Mouse (Mus musculus): ENCODE data around the gene Cavin4. TPM values are rescaled to one million over a fixed set of nuclear protein-coding genes. Genes with fewer than 3 reads are reported as not detected.

The Cavin4 gene
- 0.38 TPM in 1 of 2 replicates, not detected in the other for polyA plus RNA-seq (2012; rRNA removed)

- DNase-seq, result no peak
- Histone ChIP-seq H3K27ac (ENCODE audit: insufficient read depth, low read depth, low read length) (no peak within 1 kb of the TSS), H3K4me3 (ENCODE audit: insufficient read depth, low read depth, low read length) (no peak within 1 kb of the TSS), H3K36me3 (ENCODE audit: control insufficient read depth, insufficient read depth, low read length) (no peaks in the 10 kb centered on the region), H3K27me3 (replicated peaks; ENCODE audit: control insufficient read depth, insufficient read depth, low read length) (no peaks in the 10 kb centered on the region), H3K4me1 (ENCODE audit: control insufficient read depth, insufficient read depth, low read length) (no peaks in the 10 kb centered on the region)
- no peak for TF ChIP-seq POLR2A (IDR thresholded peaks at IDR 0.05; ENCODE audit: low read depth, low read length)
- no peak for TF ChIP-seq CTCF (conservative IDR thresholded peaks at IDR 0.05; ENCODE audit: insufficient read depth, insufficient read length, low read depth, low read length)
- WGBS, result 86% methylated on average over 10 of the region's 10 CpGs
Measured at GRCm38 (mm10) chr4:48663271-48663670, at the start of gene Cavin4. Gene Cavin4 (plus strand): TSS chr4:48663514.

- Histone ChIP-seq H3K4me3 (ENCODE audit: insufficient read depth, low read depth, low read length) (no peak overlapping the region), H3K27me3 (replicated peaks; ENCODE audit: control insufficient read depth, insufficient read depth, low read length) (no peaks in the 10 kb centered on the region), H3K4me1 (ENCODE audit: control insufficient read depth, insufficient read depth, low read length) (no peaks in the 10 kb centered on the region), H3K36me3 (ENCODE audit: control insufficient read depth, insufficient read depth, low read length) (no peaks in the 10 kb centered on the region), H3K27ac (ENCODE audit: insufficient read depth, low read depth, low read length) (no peak overlapping the region)
- TF ChIP-seq CTCF (conservative IDR thresholded peaks at IDR 0.05; ENCODE audit: insufficient read depth, insufficient read length, low read depth, low read length) (no peak), POLR2A (IDR thresholded peaks at IDR 0.05; ENCODE audit: low read depth, low read length) (no peak)
- 93% methylated on average over 4 of the region's 4 CpGs for WGBS
- no peak for DNase-seq
Measured at GRCm38 (mm10) chr4:48615483-48615882, 47.8 kb upstream of the Cavin4 start.

- H3K36me3 ChIP-seq (ENCODE audit: control insufficient read depth, insufficient read depth, low read length), result no peaks in the 10 kb centered on the region
- WGBS, result 96% methylated on average over 15 of the region's 15 CpGs
- TF ChIP-seq POLR2A (IDR thresholded peaks at IDR 0.05; ENCODE audit: low read depth, low read length) (no peak), CTCF (conservative IDR thresholded peaks at IDR 0.05; ENCODE audit: insufficient read depth, insufficient read length, low read depth, low read length) (no peak)
Measured at GRCm38 (mm10) chr4:48617201-48617600, 46.1 kb upstream of the Cavin4 start.

DNA sequence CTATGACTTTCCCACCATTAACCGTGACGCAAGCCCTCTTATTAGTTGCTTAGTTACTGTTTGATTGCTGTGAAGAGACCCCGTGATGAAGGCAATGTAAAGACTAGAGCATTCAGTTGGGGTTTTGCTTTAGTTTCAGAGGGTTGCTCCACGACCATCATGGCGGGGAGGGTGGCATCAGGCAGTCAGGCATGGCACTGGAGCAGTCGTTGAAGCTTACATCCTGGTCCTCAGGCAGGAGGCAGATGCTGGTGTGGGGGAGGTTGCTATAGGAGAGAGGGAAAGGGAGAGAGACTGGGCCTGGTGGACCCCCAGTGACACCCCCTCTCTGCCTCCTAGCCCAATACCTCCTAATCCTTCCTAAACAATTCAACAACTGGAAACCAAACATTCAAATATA is 43.2 kb upstream of the Cavin4 start:
- Histone ChIP-seq H3K27me3 (replicated peaks; ENCODE audit: control insufficient read depth, insufficient read depth, low read length) (no peaks in the 10 kb centered on the region), H3K27ac (ENCODE audit: insufficient read depth, low read depth, low read length) (no peak overlapping the region), H3K4me1 (ENCODE audit: control insufficient read depth, insufficient read depth, low read length) (no peaks in the 10 kb centered on the region), H3K4me3 (ENCODE audit: insufficient read depth, low read depth, low read length) (no peak overlapping the region), H3K36me3 (ENCODE audit: control insufficient read depth, insufficient read depth, low read length) (no peaks in the 10 kb centered on the region)
- TF ChIP-seq CTCF (conservative IDR thresholded peaks at IDR 0.05; ENCODE audit: insufficient read depth, insufficient read length, low read depth, low read length) (no peak), POLR2A (IDR thresholded peaks at IDR 0.05; ENCODE audit: low read depth, low read length) (no peak)
- WGBS, result 78% methylated on average over 6 of the region's 6 CpGs
- no peak for DNase-seq

More at GRCm38 (mm10) chr4:48617201-48617600, 46.1 kb upstream of the Cavin4 start:
- DNase-seq, result no peak
- Histone ChIP-seq H3K27ac (ENCODE audit: insufficient read depth, low read depth, low read length) (no peak overlapping the region), H3K4me1 (ENCODE audit: control insufficient read depth, insufficient read depth, low read length) (no peaks in the 10 kb centered on the region), H3K4me3 (ENCODE audit: insufficient read depth, low read depth, low read length) (no peak overlapping the region), H3K27me3 (replicated peaks; ENCODE audit: control insufficient read depth, insufficient read depth, low read length) (no peaks in the 10 kb centered on the region)

GRCm38 (mm10) chr4:48622246-48622645 is 41.1 kb upstream of the Cavin4 start:
- no peaks in the 10 kb centered on the region for H3K36me3 ChIP-seq (ENCODE audit: control insufficient read depth, insufficient read depth, low read length)
- no peak overlapping the region for H3K4me3 ChIP-seq (ENCODE audit: insufficient read depth, low read depth, low read length)
- WGBS, result 68% methylated on average over 6 of the region's 6 CpGs
- DNase-seq, result no peak
- no peaks in the 10 kb centered on the region for H3K4me1 ChIP-seq (ENCODE audit: control insufficient read depth, insufficient read depth, low read length)
- TF ChIP-seq CTCF (conservative IDR thresholded peaks at IDR 0.05; ENCODE audit: insufficient read depth, insufficient read length, low read depth, low read length) (no peak), POLR2A (IDR thresholded peaks at IDR 0.05; ENCODE audit: low read depth, low read length) (no peak)
- H3K27ac ChIP-seq (ENCODE audit: insufficient read depth, low read depth, low read length), result no peak overlapping the region
- no peaks in the 10 kb centered on the region for H3K27me3 ChIP-seq (replicated peaks; ENCODE audit: control insufficient read depth, insufficient read depth, low read length)

DNA sequence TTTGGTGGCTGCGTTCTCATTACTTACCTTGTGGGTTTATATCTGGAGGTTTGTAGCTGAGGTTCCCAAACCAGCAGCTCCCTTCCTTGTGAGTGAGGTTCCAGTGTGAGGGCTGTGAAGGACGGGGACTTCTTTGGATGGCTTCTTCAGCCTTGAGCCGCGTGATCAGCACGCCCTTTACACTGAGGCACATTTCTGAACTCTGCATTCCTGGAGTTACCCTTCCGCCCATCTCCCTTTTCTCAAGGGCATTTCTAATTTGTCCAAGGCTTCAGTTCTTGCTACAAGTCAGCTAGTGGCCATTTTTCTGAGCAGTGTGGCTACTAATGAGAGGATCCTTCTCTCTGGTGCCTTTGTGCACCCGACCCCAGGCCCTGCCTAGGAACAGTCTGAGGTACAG is 40.4 kb upstream of the Cavin4 start:
- no peak for DNase-seq
- Histone ChIP-seq H3K27ac (ENCODE audit: insufficient read depth, low read depth, low read length) (no peak overlapping the region), H3K36me3 (ENCODE audit: control insufficient read depth, insufficient read depth, low read length) (no peaks in the 10 kb centered on the region), H3K4me3 (ENCODE audit: insufficient read depth, low read depth, low read length) (no peak overlapping the region), H3K4me1 (ENCODE audit: control insufficient read depth, insufficient read depth, low read length) (no peaks in the 10 kb centered on the region), H3K27me3 (replicated peaks; ENCODE audit: control insufficient read depth, insufficient read depth, low read length) (no peaks in the 10 kb centered on the region)
- 90% methylated on average over 7 of the region's 7 CpGs for WGBS
- no peak for TF ChIP-seq CTCF (conservative IDR thresholded peaks at IDR 0.05; ENCODE audit: insufficient read depth, insufficient read length, low read depth, low read length)
- TF ChIP-seq POLR2A (IDR thresholded peaks at IDR 0.05; ENCODE audit: low read depth, low read length), result no peak

GRCm38 (mm10) chr4:48624961-48625360 is 38.4 kb upstream of the Cavin4 start:
- Histone ChIP-seq H3K4me3 (ENCODE audit: insufficient read depth, low read depth, low read length) (no peak overlapping the region), H3K27ac (ENCODE audit: insufficient read depth, low read depth, low read length) (no peak overlapping the region), H3K27me3 (replicated peaks; ENCODE audit: control insufficient read depth, insufficient read depth, low read length) (no peaks in the 10 kb centered on the region), H3K4me1 (ENCODE audit: control insufficient read depth, insufficient read depth, low read length) (no peaks in the 10 kb centered on the region), H3K36me3 (ENCODE audit: control insufficient read depth, insufficient read depth, low read length) (no peaks in the 10 kb centered on the region)
- DNase-seq, result no peak
- 77% methylated on average over 6 of the region's 6 CpGs for WGBS
- TF ChIP-seq CTCF (conservative IDR thresholded peaks at IDR 0.05; ENCODE audit: insufficient read depth, insufficient read length, low read depth, low read length) (no peak), POLR2A (IDR thresholded peaks at IDR 0.05; ENCODE audit: low read depth, low read length) (no peak)

Data from kidney, adult 2 months (tissue).